Mouse (Mus musculus) neural tube, embryonic 15.5 days (tissue): Measurements from ENCODE around the gene Syk. TPM values are rescaled to one million over a fixed set of nuclear protein-coding genes. Genes with fewer than 3 reads are reported as not detected.

Source experiments
- polyA plus RNA-seq: library from polyadenylated mRNA; unstranded; fragments of >200 nt; fragmentation: Nextera tagmentation; extraction: Ambion mirVana; gene quantifications from 2 replicates; pipeline ENCODE4 v1.2.1, GENCODE M21; 2015

Syk gene
- polyA plus RNA-seq, 1 experiment from 2014 or later: 0.96 TPM

Other genes starting within 250 kb of the Syk start
- gene Diras2, start 51.9 kb upstream of the Syk start, polyA plus RNA-seq: 5.4 and 6.0 TPM in 2 replicates